Mouse (Mus musculus): ENCODE results near the gene 0610010K14Rik. TPM values are rescaled to one million over a fixed set of nuclear protein-coding genes. Genes with fewer than 3 reads are reported as not detected.

The 0610010K14Rik gene
- total RNA-seq (2017), result 43.5 and 49.9 TPM in 2 replicates

- ATAC-seq (replicated peaks; ENCODE audit: low read depth, poor library complexity, severe bottlenecking), result peak; percentile 83
Observed at GRCm38 (mm10) chr11:70237457-70238167, at the start of gene 0610010K14Rik. 0610010K14Rik (minus strand) TSS chr11:70237914.

GRCm38 (mm10) chr11:70285686-70286085 lies 48.0 kb upstream of the 0610010K14Rik start:
- no peak for ATAC-seq (replicated peaks; ENCODE audit: low read depth, poor library complexity, severe bottlenecking)

GRCm38 (mm10) chr11:70284757-70285156 lies 47.0 kb upstream of the 0610010K14Rik start:
- no peak for ATAC-seq (replicated peaks; ENCODE audit: low read depth, poor library complexity, severe bottlenecking)

DNA sequence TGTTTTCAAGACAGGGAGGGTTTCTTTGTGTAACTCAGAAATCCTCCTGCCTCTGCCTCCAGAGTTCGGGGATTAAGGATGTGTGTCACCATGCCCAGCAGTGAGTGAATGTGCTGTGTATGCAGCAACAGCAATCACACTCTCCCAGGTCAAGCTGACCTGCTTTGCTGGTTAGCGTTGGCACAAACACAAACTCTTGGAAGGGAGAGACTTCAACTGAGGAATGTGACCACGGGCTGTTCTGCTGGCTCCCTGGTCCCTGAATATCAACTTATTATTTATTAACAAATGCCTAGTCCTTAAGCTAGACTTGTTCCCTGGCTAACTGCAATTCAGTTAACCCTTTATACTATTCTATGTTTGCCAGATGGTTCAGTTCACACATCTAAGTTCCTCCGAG lies 46.0 kb upstream of the 0610010K14Rik start:
- no peak for ATAC-seq (replicated peaks; ENCODE audit: low read depth, poor library complexity, severe bottlenecking)

- peak; percentile 84 for ATAC-seq (replicated peaks; ENCODE audit: low read depth, poor library complexity, severe bottlenecking)
Observed at GRCm38 (mm10) chr11:70280441-70280840, 42.7 kb upstream of the 0610010K14Rik start.

DNA sequence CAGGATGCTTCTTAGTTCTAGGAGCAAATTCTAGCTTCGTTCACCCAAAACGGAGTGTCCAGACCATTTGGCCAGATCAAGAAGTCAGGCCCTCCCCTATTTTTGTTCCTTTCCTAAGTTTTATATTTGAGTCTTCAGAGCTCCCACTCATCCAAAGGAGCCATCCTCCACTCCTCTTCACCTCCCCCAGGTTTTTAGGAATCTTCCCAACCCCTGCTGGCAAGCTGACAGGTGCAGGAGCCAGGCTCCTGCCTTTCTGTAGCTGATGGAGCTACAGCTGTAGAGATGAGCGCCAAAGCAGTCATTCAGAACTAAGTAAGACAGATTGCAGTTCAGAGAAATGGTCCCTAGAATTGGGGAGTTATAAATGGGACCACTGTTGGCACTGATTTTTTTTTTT lies 41.2 kb upstream of the 0610010K14Rik start:
- no peak for ATAC-seq (replicated peaks; ENCODE audit: low read depth, poor library complexity, severe bottlenecking)

DNA sequence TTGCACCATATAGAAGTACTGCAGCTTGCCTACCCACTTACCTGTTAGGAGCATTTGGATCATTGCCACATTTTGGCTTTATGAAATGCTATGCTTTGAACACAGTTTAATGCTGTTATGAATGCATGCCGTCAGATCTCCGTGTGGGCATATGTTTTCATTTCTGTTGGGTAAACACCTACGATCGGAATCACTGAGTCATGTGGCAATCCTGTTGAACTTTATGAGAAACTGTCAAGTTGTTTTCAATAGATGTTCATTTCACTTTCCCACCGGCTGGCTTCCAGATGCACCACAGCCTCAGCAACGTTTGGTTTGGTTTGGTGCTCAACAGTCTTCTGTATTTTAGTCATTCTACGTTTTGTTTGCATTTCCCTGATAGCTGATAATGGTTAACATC lies 33.9 kb upstream of the 0610010K14Rik start:
- ATAC-seq (replicated peaks; ENCODE audit: low read depth, poor library complexity, severe bottlenecking), result no peak

- no peak for ATAC-seq (replicated peaks; ENCODE audit: low read depth, poor library complexity, severe bottlenecking)
Observed at GRCm38 (mm10) chr11:70266405-70266804, 28.7 kb upstream of the 0610010K14Rik start.

DNA sequence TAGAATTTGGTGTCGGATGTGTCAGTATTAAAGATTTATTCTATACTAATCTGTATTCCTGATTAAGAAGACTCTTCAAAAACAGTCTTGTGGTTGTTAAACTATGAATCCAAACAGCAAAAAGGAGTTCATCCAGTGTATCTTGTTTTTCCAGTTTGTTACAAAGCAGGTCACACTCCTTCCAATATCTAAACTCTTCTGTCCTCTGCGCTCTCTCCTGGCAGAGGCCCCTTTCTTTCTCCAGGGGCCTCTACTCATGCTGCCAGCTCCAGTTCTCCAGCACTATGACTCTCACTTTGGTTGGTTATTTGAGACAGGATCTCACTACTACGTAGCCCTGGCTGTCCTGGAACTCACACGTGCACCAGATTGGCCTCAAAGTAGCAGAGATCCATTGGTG lies 28.1 kb upstream of the 0610010K14Rik start:
- no peak for ATAC-seq (replicated peaks; ENCODE audit: low read depth, poor library complexity, severe bottlenecking)

DNA sequence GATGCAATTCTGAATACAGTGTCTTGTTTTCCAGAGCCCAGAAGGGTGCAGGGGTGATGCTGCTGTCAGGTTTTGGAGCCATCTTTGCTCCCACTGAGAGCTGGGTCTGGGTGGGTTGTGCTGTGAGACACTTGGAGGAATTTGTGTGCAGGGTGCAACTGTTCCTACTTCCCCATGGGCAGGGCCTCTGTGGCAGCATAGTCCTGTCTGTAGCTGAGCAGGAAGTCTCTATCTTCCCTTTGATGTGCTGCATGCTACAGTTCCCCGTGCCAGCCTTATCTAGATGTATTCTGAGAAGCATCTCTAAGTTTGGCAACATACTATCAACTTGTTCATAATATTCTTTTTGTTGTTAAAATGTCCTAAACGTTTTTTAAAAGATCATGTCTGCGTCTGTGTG lies 27.5 kb upstream of the 0610010K14Rik start:
- ATAC-seq (replicated peaks; ENCODE audit: low read depth, poor library complexity, severe bottlenecking), result no peak

DNA sequence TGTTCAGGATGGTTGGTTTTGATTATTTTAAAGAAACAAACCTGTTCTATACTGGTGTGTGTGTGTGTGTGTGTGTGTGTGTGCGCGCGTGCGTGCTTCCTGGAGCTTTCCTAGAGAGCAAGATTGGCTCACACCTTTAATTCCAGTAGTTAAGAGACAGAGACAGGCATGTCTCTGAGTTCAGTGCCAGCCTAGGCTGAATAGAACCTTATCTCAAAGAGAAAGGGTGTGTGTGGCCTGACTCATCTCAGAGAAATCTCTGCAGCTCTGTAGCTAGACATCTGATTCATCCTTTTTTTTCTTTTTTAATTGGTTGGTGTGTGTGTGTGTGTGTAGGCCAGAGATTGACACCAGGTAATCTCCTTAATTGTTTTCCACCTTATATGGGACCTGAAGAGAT lies 21.3 kb upstream of the 0610010K14Rik start:
- ATAC-seq (replicated peaks; ENCODE audit: low read depth, poor library complexity, severe bottlenecking), result no peak

- peak; percentile 40; the same call in 1 of the 2 replicates for ATAC-seq (replicated peaks; ENCODE audit: low read depth, poor library complexity, severe bottlenecking)
Observed at GRCm38 (mm10) chr11:70254931-70255531, 17.3 kb upstream of the 0610010K14Rik start, which contains the start of gene Alox12. Alox12 (minus strand) TSS chr11:70255353.

GRCm38 (mm10) chr11:70254337-70254736 lies 16.6 kb upstream of the 0610010K14Rik start:
- peak; percentile 28; the same call in 1 of the 2 replicates for ATAC-seq (replicated peaks; ENCODE audit: low read depth, poor library complexity, severe bottlenecking)

- no peak for ATAC-seq (replicated peaks; ENCODE audit: low read depth, poor library complexity, severe bottlenecking)
Observed at GRCm38 (mm10) chr11:70251853-70252252, 14.1 kb upstream of the 0610010K14Rik start.

GRCm38 (mm10) chr11:70250150-70250549 lies 12.4 kb upstream of the 0610010K14Rik start:
- 0 out of 2 replicates have a peak, but pooled peaks have one; percentile 27 for ATAC-seq (replicated peaks; ENCODE audit: low read depth, poor library complexity, severe bottlenecking)

DNA sequence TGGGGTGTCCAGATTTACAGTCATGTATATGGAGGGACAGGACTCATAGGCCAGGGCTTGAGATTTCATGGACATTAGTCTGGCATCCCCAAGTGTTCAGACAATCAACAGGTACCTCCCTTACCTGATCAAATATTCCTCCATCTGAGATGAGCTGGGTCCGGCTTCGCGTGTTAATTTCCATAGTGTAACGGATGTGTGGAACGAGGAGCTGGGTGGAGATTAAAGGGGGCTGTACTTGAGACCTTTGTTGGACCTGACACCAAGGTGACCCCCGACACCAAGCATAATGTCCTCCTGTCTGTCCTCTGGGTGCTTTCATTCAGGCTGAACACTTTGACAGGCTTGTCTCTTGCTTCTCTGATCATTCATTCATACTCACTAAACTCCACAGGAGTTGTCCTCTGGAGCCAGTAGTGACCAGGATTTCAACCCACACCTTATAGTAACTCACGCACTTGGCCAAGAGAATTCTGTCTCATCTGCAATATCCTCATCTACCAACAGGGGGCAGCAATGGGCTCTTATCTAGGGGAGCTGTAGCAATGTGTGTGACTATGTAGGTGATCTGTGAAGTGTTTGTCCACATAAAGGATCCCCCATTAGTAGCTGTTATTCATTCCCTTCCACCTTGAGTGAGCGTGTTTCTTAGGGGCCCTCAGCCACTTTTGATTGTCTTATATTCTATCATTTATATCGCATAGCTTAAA lies 9.6 kb upstream of the 0610010K14Rik start:
- peak; percentile 67 for ATAC-seq (replicated peaks; ENCODE audit: low read depth, poor library complexity, severe bottlenecking)

- ATAC-seq (replicated peaks; ENCODE audit: low read depth, poor library complexity, severe bottlenecking), result no peak
Observed at GRCm38 (mm10) chr11:70242591-70242990, 4.9 kb upstream of the 0610010K14Rik start.

DNA sequence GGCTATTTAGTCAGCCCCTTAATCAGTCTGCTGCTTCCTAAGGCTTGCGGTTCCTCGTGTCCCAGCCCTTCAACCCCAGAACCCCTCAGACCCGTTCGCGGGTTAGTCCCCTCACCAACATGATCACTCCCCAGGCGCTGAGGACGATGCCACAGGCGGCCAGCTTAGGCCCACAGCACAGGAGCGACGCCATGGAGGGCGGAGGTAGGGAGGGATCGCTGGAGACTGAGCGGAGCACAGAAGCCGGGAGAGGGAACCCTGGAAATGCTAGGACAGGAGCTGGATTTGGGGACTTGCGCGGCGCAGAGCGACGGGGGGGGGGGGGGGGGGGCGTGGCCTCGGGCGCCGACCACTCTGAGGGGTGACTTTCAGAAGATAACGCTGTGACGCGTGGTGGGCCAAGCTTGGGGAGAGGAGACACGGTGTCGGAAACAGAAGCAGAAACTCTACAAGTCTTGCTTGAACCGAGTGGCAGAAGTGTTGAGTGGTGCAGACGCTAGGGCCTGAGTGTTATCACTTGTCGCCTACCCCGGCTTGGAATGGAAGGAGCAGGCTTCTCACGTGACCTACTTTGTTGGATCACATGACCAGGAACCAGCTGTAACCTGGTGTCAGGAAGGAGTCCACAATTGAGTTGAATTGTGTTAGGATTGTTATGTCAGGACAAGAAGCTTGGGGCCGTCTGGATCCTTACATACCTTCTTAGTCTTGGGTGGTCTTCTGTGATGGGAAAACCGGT lies 2.0 kb upstream of the 0610010K14Rik start, which contains the start of the genes Gm21988 and Rnasek:
TSS of gene Gm21988 (minus strand) at position 290 of the 739 bp plus-strand sequence.
TSS of gene Rnasek (minus strand) at position 302 of the 739 bp plus-strand sequence.
- peak; percentile 43 for ATAC-seq (replicated peaks; ENCODE audit: low read depth, poor library complexity, severe bottlenecking)

GRCm38 (mm10) chr11:70238591-70239440 lies 1.1 kb upstream of the 0610010K14Rik start:
- no peak for ATAC-seq (replicated peaks; ENCODE audit: low read depth, poor library complexity, severe bottlenecking)

Measured in common myeloid progenitor, adult 5-6 weeks (primary cell).